Mouse (Mus musculus) forebrain, embryonic 14.5 days (tissue): ENCODE data around the gene Adcy9. TPM values are rescaled to one million over a fixed set of nuclear protein-coding genes. Genes with fewer than 3 reads are reported as not detected.

Experiments used
- ATAC-seq: fragments of 200-750 bp; cut with Nextera tagmentation; 2 replicates; pipeline ENCODE4 v1.8.0; 2017; ENCODE audit warnings: mild to moderate bottlenecking, moderate library complexity
- DNase-seq: peaks from one replicate; pipeline ENCODE4 v3.0.0-alpha.2; 2015; ENCODE audit warnings: low spot score
- H3K27ac ChIP-seq: fragments of 300-500 bp; sonication (generic); 2 replicates; pipeline ENCODE4 v1.5.1; 2014; ENCODE audit warnings: low read depth, mild to moderate bottlenecking, control low read depth, low read length, moderate library complexity
- H3K27me3 ChIP-seq: fragments of 300-500 bp; sonication (generic); replicated peaks from 2 replicates; pipeline ENCODE4 v1.6.1; 2014; ENCODE audit warnings: low read length, control low read depth, mixed read lengths; ENCODE audit not compliant: control insufficient read depth, insufficient read depth
- H3K36me3 ChIP-seq: fragments of 300-500 bp; sonication (generic); 2 replicates; pipeline ENCODE4 v1.6.1; 2014; ENCODE audit warnings: low read length, control low read depth; ENCODE audit not compliant: control insufficient read depth, insufficient read depth
- H3K4me1 ChIP-seq: fragments of 300-500 bp; sonication (generic); 2 replicates; pipeline ENCODE4 v1.6.1; 2014; ENCODE audit warnings: antibody characterized with exemption, low read length, control low read depth; ENCODE audit not compliant: control insufficient read depth, insufficient read depth
- H3K4me2 ChIP-seq: fragments of 300-500 bp; sonication (generic); 2 replicates; pipeline ENCODE4 v1.6.1; 2014; ENCODE audit warnings: mild to moderate bottlenecking, control low read depth, low read length
- H3K4me3 ChIP-seq: fragments of 300-500 bp; sonication (generic); 2 replicates; pipeline ENCODE4 v1.5.1; 2014; ENCODE audit warnings: low read depth, low read length, control low read depth
- H3K9ac ChIP-seq: fragments of 300-500 bp; sonication (generic); 2 replicates; pipeline ENCODE4 v1.6.1; 2014; ENCODE audit warnings: mild to moderate bottlenecking, low read length, control low read depth, moderate library complexity
- H3K9me3 ChIP-seq: fragments of 300-500 bp; sonication (generic); replicated peaks from 2 replicates; pipeline ENCODE4 v1.6.1; 2016; ENCODE audit warnings: low read length, control low read depth, mixed read lengths; ENCODE audit not compliant: control insufficient read depth
- WGBS: fragments of 180-500 bp; shearing (Covaris S2); extraction: QIAGEN DNeasy Blood & Tissue Kit; methylation state at CpG from one replicate; pipeline ENCODE4 v1.1.7; 2014; 5-methylcytosine and 5-hydroxymethylcytosine counted together
- polyA plus RNA-seq: library from polyadenylated mRNA; unstranded; fragments of >200 nt; fragmentation: Nextera tagmentation; extraction: Ambion mirVana; gene quantifications from 2 replicates; pipeline ENCODE4 v1.2.1, GENCODE M21; 2014

The Adcy9 gene
- polyA plus RNA-seq, 1 experiment from 2014 or later: 1.8 TPM

DNA sequence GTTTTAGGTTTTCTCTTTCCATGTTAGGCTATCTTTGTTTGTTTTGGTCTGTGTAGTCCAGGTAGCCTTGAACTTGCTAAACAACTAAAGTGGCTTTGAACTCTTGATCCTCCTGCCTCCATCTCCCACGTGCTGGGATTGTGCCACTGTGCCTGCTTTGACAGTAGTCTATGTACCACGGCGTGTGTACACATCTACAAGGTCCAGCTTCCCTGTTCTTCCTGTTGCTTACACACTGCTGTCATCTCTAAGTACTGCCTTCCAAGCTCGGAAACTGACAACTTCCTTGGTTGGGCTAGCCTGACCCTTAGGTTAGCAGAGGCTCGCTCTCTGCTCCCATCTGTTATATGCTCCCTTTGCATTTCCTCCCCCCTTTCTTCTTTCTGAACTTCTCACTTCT, 116.7 kb downstream of the Adcy9 start:
- H3K4me2 ChIP-seq: no peak overlapping the region
- 83% methylated on average over 5 of the region's 5 CpGs for WGBS
- no peaks in the 10 kb centered on the region for H3K4me1 ChIP-seq
- DNase-seq: no peak
- no peaks in the 10 kb centered on the region for H3K27me3 ChIP-seq
- H3K9ac ChIP-seq: no peak overlapping the region
- no peaks in the 10 kb centered on the region for H3K9me3 ChIP-seq
- no peak for ATAC-seq
- H3K27ac ChIP-seq: no peak overlapping the region
- H3K4me3 ChIP-seq: no peak overlapping the region
- H3K36me3 ChIP-seq: no peaks in the 10 kb centered on the region

DNA sequence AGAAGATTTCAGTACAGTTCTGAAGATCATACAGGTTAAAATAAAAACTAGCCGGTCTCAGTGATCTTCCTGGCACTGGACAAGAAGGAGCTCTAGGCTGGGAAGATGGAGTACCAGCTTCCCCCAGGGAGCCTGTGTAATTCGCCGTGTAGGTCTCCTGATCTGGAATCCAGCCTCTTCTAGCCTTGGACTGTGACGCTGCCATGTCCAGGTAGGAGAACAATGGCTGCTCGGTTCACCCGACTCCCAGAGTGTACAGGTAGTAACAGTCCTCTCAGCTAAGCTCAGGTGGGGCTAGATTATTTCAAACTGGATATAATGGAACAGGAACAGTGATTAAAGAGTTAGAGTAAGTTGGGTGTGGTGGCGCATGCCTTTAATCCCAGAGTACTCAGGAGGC, 120.0 kb downstream of the Adcy9 start:
- WGBS: 93% methylated on average over 7 of the region's 7 CpGs
- H3K27ac ChIP-seq: no peak overlapping the region
- H3K9ac ChIP-seq: no peak overlapping the region
- DNase-seq (no peak), ATAC-seq (no peak)
- H3K4me1 ChIP-seq: no peaks in the 10 kb centered on the region
- H3K27me3 ChIP-seq: no peaks in the 10 kb centered on the region
- no peaks in the 10 kb centered on the region for H3K9me3 ChIP-seq
- no peaks in the 10 kb centered on the region for H3K36me3 ChIP-seq
- H3K4me3 ChIP-seq: no peak overlapping the region
- no peak overlapping the region for H3K4me2 ChIP-seq

- H3K36me3 ChIP-seq: 0 out of 2 replicates have a peak, but pooled peaks cover 1% of the 10 kb centered on the region
- no peak overlapping the region for H3K4me3 ChIP-seq
- H3K27ac ChIP-seq: no peak overlapping the region
- no peaks in the 10 kb centered on the region for H3K4me1 ChIP-seq
- ATAC-seq (no peak), DNase-seq (no peak)
- H3K9me3 ChIP-seq: no peaks in the 10 kb centered on the region
- no peaks in the 10 kb centered on the region for H3K27me3 ChIP-seq
- WGBS: 81% methylated on average over 3 of the region's 3 CpGs
- no peak overlapping the region for H3K4me2 ChIP-seq
- H3K9ac ChIP-seq: no peak overlapping the region
Observed at GRCm38 (mm10) chr16:4293259-4293658, 127.0 kb downstream of the Adcy9 start.

DNA sequence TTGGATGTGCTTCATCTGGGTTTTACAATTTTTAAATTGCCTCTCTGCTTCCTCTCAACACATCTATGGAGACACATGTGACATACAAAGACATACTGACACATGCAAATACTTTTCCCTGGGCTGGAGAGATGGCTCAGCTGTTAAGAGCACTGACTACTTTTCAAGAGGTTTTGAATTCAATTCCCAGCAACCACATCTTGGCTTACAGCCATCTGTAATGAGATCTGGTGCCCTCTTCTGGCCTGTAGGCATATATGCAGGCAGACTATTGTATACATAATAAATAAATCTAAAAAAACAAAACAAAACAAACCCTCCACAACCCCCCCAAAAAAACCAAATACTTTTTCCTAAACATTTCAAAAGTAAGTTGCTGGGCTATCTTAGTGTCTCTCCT, 130.8 kb downstream of the Adcy9 start:
- no peaks in the 10 kb centered on the region for H3K9me3 ChIP-seq
- H3K27me3 ChIP-seq: no peaks in the 10 kb centered on the region
- 0 out of 2 replicates have a peak, but pooled peaks cover 6% of the 10 kb centered on the region for H3K36me3 ChIP-seq
- ATAC-seq: no peak
- no peak overlapping the region for H3K4me2 ChIP-seq
- no peak overlapping the region for H3K4me3 ChIP-seq
- DNase-seq: peak; percentile 39
- no peak overlapping the region for H3K27ac ChIP-seq
- H3K9ac ChIP-seq: no peak overlapping the region
- H3K4me1 ChIP-seq: no peaks in the 10 kb centered on the region

- no peak overlapping the region for H3K9ac ChIP-seq
Observed at GRCm38 (mm10) chr16:4286593-4286992, 133.7 kb downstream of the Adcy9 start.

DNA sequence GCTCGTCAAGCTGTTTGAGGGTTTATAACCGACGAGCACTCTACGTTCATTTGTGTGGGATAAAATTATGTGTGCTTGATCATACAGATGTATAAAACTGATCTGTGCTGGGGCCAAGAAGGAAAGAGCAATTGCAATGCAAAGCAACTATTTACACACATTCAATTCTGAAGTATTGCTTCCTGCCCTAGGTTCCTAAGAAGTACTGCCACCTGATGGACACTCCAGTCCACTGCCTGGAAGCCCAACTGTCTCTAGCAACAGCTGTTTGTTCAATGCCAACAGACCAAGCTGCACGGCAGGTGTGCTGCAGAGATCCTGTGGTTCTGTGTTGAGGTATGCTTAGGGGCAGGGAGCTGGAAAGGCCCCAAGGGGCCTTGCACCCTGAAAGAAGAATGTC, 135.0 kb downstream of the Adcy9 start:
- ATAC-seq (no peak), DNase-seq (peak; percentile 33)
- 76% methylated on average over 5 of the region's 5 CpGs for WGBS
- no peak overlapping the region for H3K27ac ChIP-seq
- H3K9ac ChIP-seq: no peak overlapping the region
- H3K4me1 ChIP-seq: no peaks in the 10 kb centered on the region
- no peaks in the 10 kb centered on the region for H3K9me3 ChIP-seq
- no peak overlapping the region for H3K4me3 ChIP-seq
- H3K4me2 ChIP-seq: no peak overlapping the region
- no peaks in the 10 kb centered on the region for H3K27me3 ChIP-seq
- H3K36me3 ChIP-seq: 0 out of 2 replicates have a peak, but pooled peaks cover 6% of the 10 kb centered on the region

More at GRCm38 (mm10) chr16:4286593-4286992, 133.7 kb downstream of the Adcy9 start:
- 0 out of 2 replicates have a peak, but pooled peaks cover 6% of the 10 kb centered on the region for H3K36me3 ChIP-seq
- no peaks in the 10 kb centered on the region for H3K9me3 ChIP-seq
- DNase-seq (peak; percentile 11), ATAC-seq (no peak)
- no peak overlapping the region for H3K4me3 ChIP-seq
- no peak overlapping the region for H3K27ac ChIP-seq
- H3K27me3 ChIP-seq: no peaks in the 10 kb centered on the region
- no peaks in the 10 kb centered on the region for H3K4me1 ChIP-seq
- WGBS: 75% methylated on average over 7 of the region's 7 CpGs
- no peak overlapping the region for H3K4me2 ChIP-seq

- Histone ChIP-seq H3K9me3 (no peaks in the 10 kb centered on the region), H3K9ac (no peak overlapping the region), H3K4me1 (no peaks in the 10 kb centered on the region), H3K4me3 (no peak overlapping the region), H3K4me2 (no peak overlapping the region), H3K36me3 (0 out of 2 replicates have a peak, but pooled peaks cover 5% of the 10 kb centered on the region), H3K27ac (no peak overlapping the region), H3K27me3 (no peaks in the 10 kb centered on the region)
- DNase-seq (no peak), ATAC-seq (no peak)
- 82% methylated on average over 11 of the region's 11 CpGs for WGBS
Observed at GRCm38 (mm10) chr16:4283267-4283851, 136.9 kb downstream of the Adcy9 start.

GRCm38 (mm10) chr16:4281470-4281869, 138.8 kb downstream of the Adcy9 start:
- H3K9me3 ChIP-seq: no peaks in the 10 kb centered on the region
- DNase-seq (no peak), ATAC-seq (no peak)
- H3K9ac ChIP-seq: no peak overlapping the region
- H3K4me1 ChIP-seq: no peaks in the 10 kb centered on the region
- no peak overlapping the region for H3K27ac ChIP-seq
- H3K4me3 ChIP-seq: no peak overlapping the region
- no peak overlapping the region for H3K4me2 ChIP-seq
- H3K27me3 ChIP-seq: no peaks in the 10 kb centered on the region
- no peaks in the 10 kb centered on the region for H3K36me3 ChIP-seq
- 94% methylated on average over 4 of the region's 4 CpGs for WGBS

- Histone ChIP-seq H3K9ac (no peak overlapping the region), H3K4me1 (no peaks in the 10 kb centered on the region), H3K27me3 (no peaks in the 10 kb centered on the region), H3K27ac (no peak overlapping the region), H3K9me3 (no peaks in the 10 kb centered on the region), H3K4me2 (no peak overlapping the region), H3K36me3 (no peaks in the 10 kb centered on the region), H3K4me3 (no peak overlapping the region)
- WGBS: 85% methylated on average over 9 of the region's 9 CpGs
- ATAC-seq (no peak), DNase-seq (no peak)
Observed at GRCm38 (mm10) chr16:4280949-4281348, 139.3 kb downstream of the Adcy9 start.
